Mouse (Mus musculus) right cerebral cortex, adult 18-20 months (tissue): ENCODE measurements around the gene Yif1a.

ENCODE experiments used
- DNase-seq: peaks from one replicate; pipeline ENCODE4 v3.0.0; 2022; ENCODE audit warnings: mixed read lengths

Gene Yif1a

GRCm38 (mm10) chr19:5087884-5088728 is at the start of gene Yif1a:
Yif1a (plus strand) TSS chr19:5088538.
- peak; percentile 98 for DNase-seq

- DNase-seq: peak; percentile 94
These were observed 49.6 kb upstream of the Yif1a start, which contains the start of the genes B4gat1 and AC124502.3 for GRCm38 (mm10) chr19:5038709-5039156. B4gat1 (plus strand) TSS chr19:5038826. AC124502.3 (plus strand) TSS chr19:5038891.

GRCm38 (mm10) chr19:5039301-5040114 is 48.8 kb upstream of the Yif1a start:
- DNase-seq: no peak

- peak; percentile 95 for DNase-seq
These were observed 47.3 kb upstream of the Yif1a start, which contains the start of gene Brms1 for GRCm38 (mm10) chr19:5040862-5041523. Brms1 (plus strand) TSS chr19:5041354.

- no peak for DNase-seq
These were observed 46.8 kb upstream of the Yif1a start for GRCm38 (mm10) chr19:5041588-5041987.

GRCm38 (mm10) chr19:5045531-5045930 is 42.8 kb upstream of the Yif1a start:
- DNase-seq: no peak

GRCm38 (mm10) chr19:5048138-5049056 is 39.9 kb upstream of the Yif1a start:
- peak; percentile 86 for DNase-seq

- DNase-seq: no peak
These were observed 39.0 kb upstream of the Yif1a start for GRCm38 (mm10) chr19:5049325-5049724.

GRCm38 (mm10) chr19:5050047-5050905 is 38.1 kb upstream of the Yif1a start, which contains the start of gene Rin1:
Rin1 (plus strand) TSS chr19:5050481.
- DNase-seq: peak; percentile 91

- no peak for DNase-seq
These were observed 37.3 kb upstream of the Yif1a start for GRCm38 (mm10) chr19:5051031-5051430.

- no peak for DNase-seq
These were observed 36.8 kb upstream of the Yif1a start for GRCm38 (mm10) chr19:5051515-5051914.

- DNase-seq: peak; percentile 83
These were observed 36.0 kb upstream of the Yif1a start for GRCm38 (mm10) chr19:5052166-5052822.

GRCm38 (mm10) chr19:5052853-5053252 is 35.5 kb upstream of the Yif1a start:
- DNase-seq: no peak

- peak; percentile 65 for DNase-seq
These were observed 34.4 kb upstream of the Yif1a start for GRCm38 (mm10) chr19:5053909-5054308.

- no peak for DNase-seq
These were observed 32.1 kb upstream of the Yif1a start for GRCm38 (mm10) chr19:5056251-5056650.

- no peak for DNase-seq
These were observed 30.2 kb upstream of the Yif1a start for GRCm38 (mm10) chr19:5057876-5058775.

GRCm38 (mm10) chr19:5058801-5059771 is 29.3 kb upstream of the Yif1a start:
- no peak for DNase-seq
